Mouse (Mus musculus) embryonic facial prominence, embryonic 13.5 days (tissue): ENCODE data around the gene Lrrc8b. TPM values are rescaled to one million over a fixed set of nuclear protein-coding genes. Genes with fewer than 3 reads are reported as not detected.

Experiments
- ATAC-seq: fragments of 200-750 bp; cut with Nextera tagmentation; 2 replicates; pipeline ENCODE4 v1.8.0; 2017; ENCODE audit warnings: low read depth; ENCODE audit not compliant: insufficient number of reproducible peaks, insufficient read depth, low FRiP score, low TSS enrichment
- H3K27ac ChIP-seq: fragments of 300-500 bp; sonication (generic); 2 replicates; pipeline ENCODE4 v1.5.1; 2015; ENCODE audit warnings: moderate library complexity, mild to moderate bottlenecking, inconsistent platforms
- H3K27me3 ChIP-seq: fragments of 300-500 bp; sonication (generic); 2 replicates; pipeline ENCODE4 v1.6.1; 2015; ENCODE audit warnings: mild to moderate bottlenecking, inconsistent platforms
- H3K36me3 ChIP-seq: fragments of 300-500 bp; sonication (generic); 2 replicates; pipeline ENCODE4 v1.6.1; 2015; ENCODE audit warnings: mild to moderate bottlenecking, inconsistent platforms
- H3K4me1 ChIP-seq: fragments of 300-500 bp; sonication (generic); 2 replicates; pipeline ENCODE4 v1.6.1; 2015; ENCODE audit warnings: inconsistent platforms
- H3K4me2 ChIP-seq: fragments of 300-500 bp; sonication (generic); 2 replicates; pipeline ENCODE4 v1.6.1; 2015; ENCODE audit warnings: moderate library complexity, mild to moderate bottlenecking, inconsistent platforms
- H3K4me3 ChIP-seq: fragments of 300-500 bp; sonication (generic); 2 replicates; pipeline ENCODE4 v1.5.1; 2015; ENCODE audit warnings: mild to moderate bottlenecking, inconsistent platforms
- H3K9ac ChIP-seq: fragments of 300-500 bp; sonication (generic); 2 replicates; pipeline ENCODE4 v1.6.1; 2015; ENCODE audit warnings: mild to moderate bottlenecking, inconsistent platforms
- H3K9me3 ChIP-seq: fragments of 300-500 bp; sonication (generic); 2 replicates; pipeline ENCODE4 v1.6.1; 2016; ENCODE audit warnings: inconsistent platforms
- WGBS: fragments of 180-500 bp; shearing (Covaris S2); methylation state at CpG from one replicate; pipeline ENCODE4 v1.1.7; 2015; ENCODE audit warnings: mixed read lengths; 5-methylcytosine and 5-hydroxymethylcytosine counted together
- polyA plus RNA-seq: library from polyadenylated mRNA; unstranded; fragments of >200 nt; fragmentation: Nextera tagmentation; extraction: Ambion mirVana; gene quantifications from 2 replicates; pipeline ENCODE4 v1.2.1, GENCODE M21; 2015

The Lrrc8b gene
- polyA plus RNA-seq, 1 experiment from 2014 or later = 6.1 TPM

GRCm38 (mm10) chr5:105409092-105409491, 6.5 kb upstream of the Lrrc8b start:
- Histone ChIP-seq H3K36me3 (no peaks in the 10 kb centered on the region), H3K4me3 (no peak overlapping the region), H3K27ac (no peak overlapping the region), H3K9me3 (no peaks in the 10 kb centered on the region), H3K4me1 (peaks cover 15% of the 10 kb centered on the region), H3K9ac (no peak overlapping the region), H3K27me3 (no peaks in the 10 kb centered on the region), H3K4me2 (no peak overlapping the region)
- ATAC-seq = no peak
- WGBS = 89% methylated on average over 4 of the region's 4 CpGs

DNA sequence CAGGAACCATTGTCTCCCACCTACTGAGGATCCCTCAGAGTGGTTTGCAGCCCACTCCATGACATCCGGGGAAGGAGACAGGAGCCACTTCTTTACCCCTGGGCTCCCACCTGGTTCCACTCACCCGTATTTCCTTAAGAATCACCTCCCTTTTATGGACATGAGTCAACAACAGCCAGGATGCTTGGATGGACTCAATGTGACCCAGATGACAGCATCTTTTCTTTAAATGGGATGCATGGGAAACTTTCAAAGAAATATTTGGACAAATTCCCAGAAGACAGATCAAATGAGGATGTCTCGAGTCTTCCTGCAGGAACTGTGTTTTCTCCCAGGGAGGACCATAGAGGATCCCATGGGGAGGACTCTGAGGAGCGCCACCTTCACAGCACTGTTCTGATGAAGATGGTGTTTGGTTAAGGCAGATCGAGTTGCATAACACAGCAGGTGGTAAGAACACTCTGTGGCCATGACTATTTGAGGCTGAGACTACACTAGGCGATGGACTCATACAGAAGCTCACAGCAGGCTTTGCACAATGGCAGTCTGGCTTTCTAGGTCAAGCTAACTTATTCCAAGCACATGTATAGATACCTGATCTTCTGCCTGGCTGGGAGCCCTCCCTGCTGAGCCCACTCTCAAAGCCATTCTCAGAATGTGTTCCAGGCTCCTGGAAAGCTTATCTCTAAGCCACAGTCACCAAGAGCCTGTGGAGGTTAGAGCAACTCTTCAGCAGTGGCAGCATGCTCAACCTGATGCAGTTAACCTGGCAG, 4.9 kb upstream of the Lrrc8b start:
- no peak overlapping the region for H3K4me2 ChIP-seq
- no peaks in the 10 kb centered on the region for H3K27me3 ChIP-seq
- 58% methylated on average over 6 of the region's 6 CpGs for WGBS
- no peaks in the 10 kb centered on the region for H3K9me3 ChIP-seq
- H3K9ac ChIP-seq = no peak overlapping the region
- H3K36me3 ChIP-seq = no peaks in the 10 kb centered on the region
- H3K4me3 ChIP-seq = no peak overlapping the region
- peaks cover 20% of the 10 kb centered on the region for H3K4me1 ChIP-seq
- ATAC-seq = no peak
- H3K27ac ChIP-seq = no peak overlapping the region

GRCm38 (mm10) chr5:105411294-105411570, 4.3 kb upstream of the Lrrc8b start:
- Histone ChIP-seq H3K4me3 (no peak overlapping the region), H3K27ac (no peak overlapping the region), H3K36me3 (no peaks in the 10 kb centered on the region), H3K4me2 (no peak overlapping the region), H3K27me3 (no peaks in the 10 kb centered on the region), H3K4me1 (peaks cover 24% of the 10 kb centered on the region), H3K9me3 (no peaks in the 10 kb centered on the region), H3K9ac (no peak overlapping the region)
- ATAC-seq = no peak
- 54% methylated on average over 4 of the region's 4 CpGs for WGBS

DNA sequence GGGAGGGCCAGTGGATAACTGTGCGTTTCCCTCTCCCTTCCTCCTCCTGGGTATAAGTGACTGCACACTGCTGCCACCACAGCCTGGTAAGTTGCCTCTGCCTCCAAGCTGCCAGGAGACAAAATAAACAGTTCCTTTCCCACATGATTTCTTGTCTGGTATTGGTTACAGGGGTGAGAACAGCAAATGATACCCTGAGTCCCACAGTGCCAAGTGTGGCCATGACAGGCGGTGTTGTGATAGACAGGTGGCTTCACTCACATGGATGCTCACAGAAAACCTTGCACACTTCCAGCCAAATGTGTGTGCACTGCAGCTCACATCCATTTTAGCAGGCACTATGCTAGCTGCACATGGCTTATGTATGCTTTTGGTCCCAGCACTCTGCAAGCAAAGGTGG, 3.8 kb upstream of the Lrrc8b start:
- 61% methylated on average over 2 of the region's 2 CpGs for WGBS
- Histone ChIP-seq H3K9ac (no peak overlapping the region), H3K27me3 (no peaks in the 10 kb centered on the region), H3K27ac (no peak overlapping the region), H3K4me3 (no peak overlapping the region), H3K9me3 (no peaks in the 10 kb centered on the region), H3K4me1 (peaks cover 26% of the 10 kb centered on the region), H3K4me2 (no peak overlapping the region), H3K36me3 (no peaks in the 10 kb centered on the region)
- ATAC-seq = no peak

GRCm38 (mm10) chr5:105412634-105413033, 2.9 kb upstream of the Lrrc8b start:
- Histone ChIP-seq H3K27me3 (no peaks in the 10 kb centered on the region), H3K36me3 (no peaks in the 10 kb centered on the region), H3K4me3 (no peak overlapping the region), H3K9ac (no peak overlapping the region), H3K9me3 (no peaks in the 10 kb centered on the region), H3K4me1 (peaks cover 26% of the 10 kb centered on the region), H3K27ac (no peak overlapping the region), H3K4me2 (no peak overlapping the region)
- WGBS = 73% methylated on average over 3 of the region's 3 CpGs
- no peak for ATAC-seq

DNA sequence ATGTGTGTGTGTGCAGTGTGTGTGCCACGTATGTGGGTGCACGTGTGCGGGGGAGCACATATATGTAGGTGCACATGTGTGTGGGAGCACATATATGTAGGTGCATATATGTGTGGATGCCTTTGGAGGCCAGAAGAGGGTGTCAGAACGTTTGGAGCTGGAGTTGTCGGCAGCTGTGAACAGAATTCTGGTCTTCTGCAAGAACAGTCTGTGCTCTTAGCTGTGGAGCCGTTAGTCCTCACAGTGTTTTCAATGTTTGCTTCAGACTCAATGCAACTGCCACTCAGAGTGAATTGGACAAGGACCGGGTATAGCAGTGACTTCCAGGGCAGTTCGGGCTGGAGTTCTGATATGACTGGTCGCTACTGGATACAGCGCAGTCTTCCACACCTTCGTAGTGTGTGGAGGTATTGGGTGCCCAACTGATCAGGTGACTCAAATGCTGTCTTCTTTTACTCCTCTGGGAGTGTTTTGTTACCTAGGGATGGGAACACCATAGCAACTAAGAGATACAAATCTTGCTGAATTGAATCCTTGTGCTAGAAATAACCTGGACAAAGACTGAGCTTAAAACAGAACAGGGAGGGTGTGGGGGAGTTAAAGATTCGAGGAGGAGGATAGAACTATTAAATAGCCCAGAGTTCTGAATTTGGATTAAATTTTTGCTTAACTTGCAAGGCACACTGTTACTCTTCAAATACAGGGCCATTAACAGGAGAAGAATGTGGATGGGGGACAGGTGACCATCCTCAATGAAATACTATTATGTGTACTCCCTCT, 1.0 kb upstream of the Lrrc8b start:
- no peak for ATAC-seq
- H3K4me3 ChIP-seq = peak overlapping the region; percentile 80
- H3K27me3 ChIP-seq = no peaks in the 10 kb centered on the region
- no peaks in the 10 kb centered on the region for H3K9me3 ChIP-seq
- H3K9ac ChIP-seq = peak overlapping the region; percentile 89
- peak overlapping the region; percentile 99 for H3K4me2 ChIP-seq
- H3K27ac ChIP-seq = peak overlapping the region; percentile 81
- WGBS = 82% methylated on average over 12 of the region's 12 CpGs
- H3K36me3 ChIP-seq = no peaks in the 10 kb centered on the region; the same call in 1 of the 2 replicates
- H3K4me1 ChIP-seq = peaks cover 26% of the 10 kb centered on the region

- Histone ChIP-seq H3K36me3 (no peaks in the 10 kb centered on the region; the same call in 1 of the 2 replicates), H3K4me1 (peaks cover 18% of the 10 kb centered on the region), H3K27ac (peak overlapping the region; percentile 81; the same call in 1 of the 2 replicates), H3K27me3 (no peaks in the 10 kb centered on the region), H3K4me2 (peak overlapping the region; percentile 99), H3K9me3 (no peaks in the 10 kb centered on the region), H3K9ac (peak overlapping the region; percentile 89), H3K4me3 (peak overlapping the region; percentile 80)
- ATAC-seq = peak; percentile 34; the same call in 1 of the 2 replicates
- WGBS = 2% methylated on average over 36 of the region's 36 CpGs
These were observed 538 bp downstream of the Lrrc8b start for GRCm38 (mm10) chr5:105415951-105416675.

DNA sequence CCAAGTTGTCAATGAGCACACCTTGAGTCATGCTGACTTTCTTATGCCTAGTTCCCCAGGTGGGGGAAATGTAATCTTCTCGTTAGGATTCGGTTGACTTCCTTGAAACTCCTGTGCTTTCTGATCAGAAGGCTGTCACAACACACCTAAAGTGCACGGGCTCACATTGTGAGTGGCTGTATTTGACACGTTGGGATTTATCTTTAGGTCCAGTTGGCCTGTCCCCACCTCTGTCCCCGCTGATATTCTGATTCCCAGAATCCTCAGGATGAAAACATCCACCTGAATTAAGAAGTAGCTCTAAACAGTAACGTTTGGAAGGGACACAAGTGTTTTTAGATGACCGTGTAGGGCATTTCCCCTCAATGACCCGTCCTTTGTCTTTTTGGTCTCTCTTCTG, 1.6 kb downstream of the Lrrc8b start:
- no peak for ATAC-seq
- no peaks in the 10 kb centered on the region; the same call in 1 of the 2 replicates for H3K36me3 ChIP-seq
- H3K4me3 ChIP-seq = no peak overlapping the region
- 73% methylated on average over 8 of the region's 8 CpGs for WGBS
- no peaks in the 10 kb centered on the region for H3K27me3 ChIP-seq
- H3K4me2 ChIP-seq = peak overlapping the region; percentile 99
- H3K9ac ChIP-seq = no peak overlapping the region
- peaks cover 11% of the 10 kb centered on the region for H3K4me1 ChIP-seq
- no peaks in the 10 kb centered on the region for H3K9me3 ChIP-seq
- H3K27ac ChIP-seq = no peak overlapping the region

- ATAC-seq = no peak
- H3K27ac ChIP-seq = no peak overlapping the region
- H3K27me3 ChIP-seq = no peaks in the 10 kb centered on the region
- H3K9me3 ChIP-seq = no peaks in the 10 kb centered on the region
- H3K36me3 ChIP-seq = no peaks in the 10 kb centered on the region; the same call in 1 of the 2 replicates
- H3K4me3 ChIP-seq = no peak overlapping the region
- no peak overlapping the region for H3K9ac ChIP-seq
- H3K4me2 ChIP-seq = no peak overlapping the region
- H3K4me1 ChIP-seq = peaks cover 11% of the 10 kb centered on the region
- WGBS = 81% methylated on average over 7 of the region's 7 CpGs
These were observed 2.8 kb downstream of the Lrrc8b start for GRCm38 (mm10) chr5:105418364-105418763.

GRCm38 (mm10) chr5:105418851-105419250, 3.3 kb downstream of the Lrrc8b start:
- no peak overlapping the region for H3K27ac ChIP-seq
- H3K4me3 ChIP-seq = no peak overlapping the region
- no peaks in the 10 kb centered on the region for H3K27me3 ChIP-seq
- H3K36me3 ChIP-seq = no peaks in the 10 kb centered on the region; the same call in 1 of the 2 replicates
- H3K4me2 ChIP-seq = no peak overlapping the region
- no peak overlapping the region for H3K9ac ChIP-seq
- no peaks in the 10 kb centered on the region for H3K9me3 ChIP-seq
- 86% methylated on average over 5 of the region's 5 CpGs for WGBS
- ATAC-seq = no peak
- peaks cover 11% of the 10 kb centered on the region for H3K4me1 ChIP-seq

- Histone ChIP-seq H3K36me3 (no peaks in the 10 kb centered on the region), H3K27me3 (no peaks in the 10 kb centered on the region), H3K9me3 (no peaks in the 10 kb centered on the region), H3K4me2 (no peak overlapping the region), H3K4me1 (0 out of 2 replicates have a peak, but pooled peaks cover 10% of the 10 kb centered on the region), H3K9ac (no peak overlapping the region), H3K27ac (no peak overlapping the region), H3K4me3 (no peak overlapping the region)
- ATAC-seq = no peak
- 90% methylated on average over 2 of the region's 2 CpGs for WGBS
These were observed 10.0 kb downstream of the Lrrc8b start for GRCm38 (mm10) chr5:105425587-105425986.
